Mouse (Mus musculus) embryonic fibroblast, embryonic 13.5 days (primary cell): Measurements from ENCODE around the gene Gm20219. TPM values are rescaled to one million over a fixed set of nuclear protein-coding genes. Genes with fewer than 3 reads are reported as not detected.
A peak's percentile ranks its signal among the peaks of the same experiment; 100 is the strongest.

Experiments used
- H3K27ac ChIP-seq: 2 replicates; pipeline ENCODE4 v1.5.1; 2012; ENCODE audit warnings: low read length, control low read depth, inconsistent platforms; ENCODE audit not compliant: insufficient read depth
- H3K4me1 ChIP-seq: 2 replicates; pipeline ENCODE4 v1.6.1; 2011; ENCODE audit warnings: low read length; ENCODE audit not compliant: control insufficient read depth, insufficient read depth
- H3K4me3 ChIP-seq: 2 replicates; pipeline ENCODE4 v1.5.1; 2011; ENCODE audit warnings: mild to moderate bottlenecking, control low read depth, low read length; ENCODE audit not compliant: insufficient read depth
- CTCF ChIP-seq: IDR thresholded peaks from 2 replicates; pipeline ENCODE4 v1.5.1; 2011; ENCODE audit warnings: mild to moderate bottlenecking, control low read depth, low read length, moderate library complexity, borderline replicate concordance; ENCODE audit not compliant: insufficient read depth
- POLR2A ChIP-seq: IDR thresholded peaks from 2 replicates; pipeline ENCODE4 v1.6.1; 2011; ENCODE audit warnings: low read depth, mild to moderate bottlenecking, control low read depth, low read length, moderate library complexity
- polyA plus RNA-seq: library from polyadenylated mRNA; stranded (reverse); fragments of >200 nt; gene quantifications from 2 replicates; pipeline ENCODE4 v1.2.4, GENCODE M21; 2011; ENCODE audit warnings: low read depth; ENCODE audit not compliant: missing spikeins, insufficient read length

The Gm20219 gene
- polyA plus RNA-seq, 1 experiment: 0.54 TPM

GRCm38 (mm10) chr17:56559386-56559785, 5.2 kb upstream of the Gm20219 start:
- no peak for TF ChIP-seq CTCF
- TF ChIP-seq POLR2A: no peak
- Histone ChIP-seq H3K4me1 (no peaks in the 10 kb centered on the region), H3K4me3 (no peak overlapping the region), H3K27ac (no peak overlapping the region)

DNA sequence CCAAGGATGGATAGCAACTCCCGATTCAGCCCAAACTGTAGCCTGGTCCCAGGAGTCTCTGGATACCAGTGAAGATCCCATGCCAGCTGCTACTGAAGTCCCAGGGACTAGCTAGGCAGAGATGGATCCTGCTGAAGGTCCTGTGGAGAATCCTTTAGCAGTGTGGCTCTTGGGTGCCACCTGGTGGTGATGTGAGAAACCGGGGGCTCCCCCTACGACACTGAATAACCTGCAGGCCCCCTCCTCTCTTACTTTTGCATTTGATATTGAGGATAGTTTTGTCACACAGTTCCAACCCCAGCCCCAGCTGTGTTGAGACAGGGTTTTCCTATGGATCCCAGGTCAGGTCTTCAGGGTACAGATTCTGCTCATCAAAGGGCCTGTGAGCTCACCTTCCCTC, 4.3 kb upstream of the Gm20219 start:
- TF ChIP-seq CTCF (peak; percentile 49; the same call in 1 of the 2 replicates), POLR2A (no peak)
- Histone ChIP-seq H3K27ac (no peak overlapping the region), H3K4me1 (no peaks in the 10 kb centered on the region), H3K4me3 (no peak overlapping the region)

DNA sequence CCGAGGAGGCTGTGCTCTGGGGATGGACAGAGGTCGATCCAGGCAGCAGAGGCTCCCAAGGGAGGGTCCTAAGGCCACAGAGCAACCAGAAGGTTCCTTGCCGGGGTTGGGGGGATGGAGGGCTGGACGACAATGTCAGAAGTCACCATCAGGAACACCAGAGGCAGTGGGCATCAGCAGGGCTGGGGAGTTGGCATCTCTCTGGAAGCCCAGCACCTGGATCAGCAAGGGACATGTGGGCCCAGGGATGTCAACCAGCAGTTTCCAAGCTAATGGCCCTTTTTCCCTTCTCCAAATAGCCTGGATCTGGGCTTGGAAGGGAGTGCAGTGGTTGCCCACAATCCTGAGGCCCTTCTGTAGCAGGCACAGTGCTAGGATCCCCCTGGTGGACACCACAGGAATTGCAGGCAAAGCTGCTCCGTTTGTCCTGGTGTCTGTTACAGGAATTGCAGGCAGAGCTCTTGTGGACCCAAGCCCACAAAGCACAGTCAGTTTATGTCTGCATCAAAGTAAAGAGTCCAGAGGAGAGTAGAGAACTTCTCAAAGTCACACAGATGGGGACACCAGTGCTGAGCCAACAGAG, 1.3 kb downstream of the Gm20219 start:
- Histone ChIP-seq H3K4me1 (no peaks in the 10 kb centered on the region), H3K4me3 (no peak overlapping the region), H3K27ac (no peak overlapping the region)
- TF ChIP-seq CTCF (peak; percentile 97), POLR2A (no peak)

DNA sequence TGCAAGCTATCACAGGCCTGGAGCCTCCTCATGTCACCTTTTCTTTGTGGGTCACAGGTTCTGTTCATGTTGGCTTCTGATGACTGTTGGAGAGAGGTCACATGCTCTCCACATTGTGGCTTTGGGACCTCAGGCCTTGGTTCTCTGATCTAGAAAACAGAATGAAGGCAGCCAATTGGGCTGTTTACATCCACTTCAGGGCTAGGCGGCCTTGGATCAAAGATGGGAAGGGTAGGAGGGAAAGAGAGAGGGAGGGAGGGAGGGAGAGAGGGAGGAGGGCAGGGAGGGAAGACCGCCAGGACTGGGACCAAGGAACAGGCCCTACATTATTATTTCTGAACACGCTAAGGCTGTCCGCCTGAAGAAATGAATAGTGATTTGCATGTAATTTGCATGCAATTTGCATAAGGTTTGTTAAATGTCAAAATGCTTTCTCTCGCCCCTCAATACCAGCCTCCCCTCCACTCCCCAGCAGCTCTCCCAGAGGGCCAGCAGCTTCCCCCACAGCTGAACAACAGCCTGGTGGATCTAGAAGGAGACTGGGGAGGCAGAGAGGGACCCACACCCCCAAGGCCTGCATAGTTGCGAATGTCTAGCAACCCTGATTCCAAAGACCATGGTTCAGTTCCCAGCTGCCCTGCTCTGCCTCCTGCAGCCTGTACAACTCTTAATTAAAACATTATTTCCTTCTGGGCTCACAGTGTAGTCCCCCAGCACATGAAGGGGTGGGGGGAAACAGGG, 2.2 kb downstream of the Gm20219 start:
- TF ChIP-seq CTCF (no peak), POLR2A (no peak)
- Histone ChIP-seq H3K4me1 (no peaks in the 10 kb centered on the region), H3K4me3 (no peak overlapping the region), H3K27ac (no peak overlapping the region)

DNA sequence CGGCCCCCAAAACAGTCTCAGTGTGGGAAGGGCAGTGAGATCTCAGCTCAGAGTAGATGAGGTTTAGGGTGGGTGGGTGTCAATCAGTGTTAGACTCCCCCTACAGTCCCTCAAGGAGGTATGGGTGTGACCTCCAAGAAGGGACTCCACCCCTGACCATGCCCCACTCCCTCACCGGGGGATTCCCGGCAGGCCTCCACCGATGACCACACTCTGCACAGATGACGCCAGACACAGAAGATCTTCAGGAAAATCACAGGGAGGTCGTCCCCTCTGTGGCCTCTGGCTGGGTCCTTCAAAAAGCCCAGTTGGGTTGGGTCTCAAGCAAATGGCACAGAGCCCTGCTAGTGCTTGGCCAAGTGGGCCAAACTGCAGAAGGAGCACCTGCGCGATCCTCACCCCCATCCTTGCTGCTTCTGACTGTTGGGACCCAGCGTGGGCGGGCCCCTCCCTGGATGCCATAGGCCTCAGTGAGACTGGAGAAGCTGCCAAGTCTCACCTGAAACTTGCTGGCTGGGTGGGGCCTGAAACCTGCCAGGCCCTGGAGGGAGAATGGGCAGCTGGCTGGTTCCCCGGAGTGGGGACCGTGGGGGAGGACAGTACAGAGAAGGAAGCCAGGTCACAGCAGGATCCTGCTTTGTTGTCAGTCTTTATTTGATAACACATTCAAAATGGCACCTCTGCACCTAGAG, 3.3 kb downstream of the Gm20219 start:
- TF ChIP-seq POLR2A (no peak), CTCF (no peak)
- no peaks in the 10 kb centered on the region for H3K4me1 ChIP-seq
- no peak overlapping the region for H3K4me3 ChIP-seq
- no peak overlapping the region for H3K27ac ChIP-seq

GRCm38 (mm10) chr17:56548605-56549105, 5.5 kb downstream of the Gm20219 start:
- Histone ChIP-seq H3K4me1 (no peaks in the 10 kb centered on the region), H3K27ac (no peak overlapping the region), H3K4me3 (no peak overlapping the region)
- no peak for TF ChIP-seq CTCF
- no peak for TF ChIP-seq POLR2A

DNA sequence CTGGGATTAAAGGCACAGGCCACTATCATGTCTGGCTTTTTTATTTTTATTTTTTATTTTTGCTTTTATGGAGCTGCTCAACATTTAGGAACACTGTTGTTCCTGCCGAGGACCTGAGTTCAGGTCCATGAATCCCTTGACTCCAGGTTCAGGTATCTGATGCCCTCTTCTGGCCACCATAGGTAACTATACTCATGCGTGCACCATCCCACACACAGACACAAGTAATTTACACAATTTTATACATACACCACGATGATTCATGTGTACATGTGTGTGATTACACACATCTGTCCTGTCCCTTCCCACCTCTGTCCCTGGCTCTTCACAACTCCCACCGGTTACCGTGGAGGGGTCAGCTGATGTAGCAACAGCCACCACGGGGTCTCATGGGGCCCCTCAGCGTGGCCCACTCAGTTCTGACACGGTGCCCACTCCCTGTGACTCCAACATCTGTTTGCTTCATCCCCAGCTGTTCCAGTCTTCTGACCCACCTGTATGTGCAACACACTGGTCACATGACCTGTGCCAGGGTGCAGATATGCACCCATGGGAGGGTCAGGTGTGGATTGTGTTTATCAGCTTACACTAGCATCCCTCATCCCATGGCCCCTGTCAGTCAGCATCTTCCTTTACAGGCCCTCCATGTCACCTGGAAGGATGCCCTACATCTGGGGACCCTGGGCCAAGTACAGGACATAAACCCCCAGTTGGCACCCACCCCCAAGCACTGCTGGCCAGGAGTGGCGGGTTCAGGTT, 6.2 kb downstream of the Gm20219 start:
- Histone ChIP-seq H3K27ac (no peak overlapping the region), H3K4me3 (no peak overlapping the region)

DNA sequence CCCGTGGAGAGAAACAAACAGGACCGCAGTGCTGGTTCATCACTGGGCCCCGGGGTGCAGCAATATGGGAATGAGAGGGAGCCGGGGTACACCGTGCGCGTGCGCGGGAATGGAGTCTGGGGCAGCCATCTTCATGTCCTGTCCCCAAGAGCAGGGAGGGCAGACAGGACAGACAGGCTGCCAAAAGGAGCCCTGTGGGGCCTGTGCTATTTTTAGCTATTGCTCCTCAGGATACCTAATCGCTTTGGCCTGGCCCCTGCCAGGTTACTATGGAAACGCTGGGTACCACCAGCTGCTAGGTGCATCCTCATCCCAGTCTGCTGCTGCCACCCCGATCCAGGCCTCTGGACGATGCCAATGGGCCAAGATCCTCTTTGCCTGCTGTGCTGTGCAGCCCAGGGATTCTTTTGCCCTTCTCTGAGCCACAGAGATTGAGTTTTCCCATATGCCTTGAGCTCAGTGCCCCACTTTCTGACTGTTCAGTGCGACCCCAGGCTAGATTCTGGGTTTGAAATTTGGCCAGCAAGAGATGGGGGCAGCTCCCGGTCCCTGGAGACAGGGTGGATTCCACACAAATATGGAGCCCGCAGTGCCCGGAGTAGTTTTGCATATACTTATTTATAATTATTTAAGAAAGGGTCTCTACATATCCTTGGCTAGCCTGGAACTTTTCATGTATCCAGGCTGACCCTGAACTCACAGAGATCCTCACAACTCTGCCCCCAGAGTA, 6.9 kb downstream of the Gm20219 start:
- TF ChIP-seq POLR2A (no peak), CTCF (no peak)
- H3K27ac ChIP-seq: no peak overlapping the region
- H3K4me1 ChIP-seq: no peaks in the 10 kb centered on the region
- H3K4me3 ChIP-seq: no peak overlapping the region

More for the DNA sequence above, 6.2 kb downstream of the Gm20219 start:
- TF ChIP-seq CTCF (no peak), POLR2A (no peak)
- no peaks in the 10 kb centered on the region for H3K4me1 ChIP-seq

- Histone ChIP-seq H3K4me1 (no peaks in the 10 kb centered on the region), H3K4me3 (no peak overlapping the region), H3K27ac (no peak overlapping the region)
- no peak for TF ChIP-seq POLR2A
- TF ChIP-seq CTCF: no peak
Measured at GRCm38 (mm10) chr17:56546576-56546975, 7.6 kb downstream of the Gm20219 start.
